Mouse (Mus musculus) layer of hippocampus, adult 11-12 months (tissue): Measurements from ENCODE around the gene Ccdc36.
A peak's percentile ranks its signal among the peaks of the same experiment; 100 is the strongest.

Experiments used
- DNase-seq: peaks from one replicate; pipeline ENCODE4 v3.0.0; 2022; ENCODE audit warnings: low spot score

The Ccdc36 gene

GRCm38 (mm10) chr9:108428384-108428783 lies at the start of gene Ccdc36:
TSS of gene Ccdc36 (minus strand) at chr9:108428484.
- DNase-seq, result no peak

DNA sequence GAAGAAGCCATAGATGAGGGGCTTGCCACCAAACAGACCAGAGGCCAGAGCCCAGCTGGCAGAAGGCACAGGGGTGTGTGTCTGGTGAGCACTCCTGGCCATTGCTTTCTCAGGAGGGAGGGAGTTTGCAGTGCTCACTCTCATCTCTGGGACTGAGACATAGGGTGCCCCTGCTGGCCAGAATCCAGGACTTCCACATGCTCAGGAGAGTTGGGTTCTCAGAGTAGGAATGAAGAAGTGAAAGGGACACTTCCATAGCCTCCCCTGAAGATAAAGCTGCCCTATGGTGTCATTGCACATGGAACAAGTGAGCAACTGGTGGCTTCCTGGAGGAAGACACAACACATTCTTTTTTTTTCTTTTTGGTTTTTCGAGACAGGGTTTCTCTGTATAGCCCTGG lies 46.2 kb upstream of the Ccdc36 start:
- no peak for DNase-seq

DNA sequence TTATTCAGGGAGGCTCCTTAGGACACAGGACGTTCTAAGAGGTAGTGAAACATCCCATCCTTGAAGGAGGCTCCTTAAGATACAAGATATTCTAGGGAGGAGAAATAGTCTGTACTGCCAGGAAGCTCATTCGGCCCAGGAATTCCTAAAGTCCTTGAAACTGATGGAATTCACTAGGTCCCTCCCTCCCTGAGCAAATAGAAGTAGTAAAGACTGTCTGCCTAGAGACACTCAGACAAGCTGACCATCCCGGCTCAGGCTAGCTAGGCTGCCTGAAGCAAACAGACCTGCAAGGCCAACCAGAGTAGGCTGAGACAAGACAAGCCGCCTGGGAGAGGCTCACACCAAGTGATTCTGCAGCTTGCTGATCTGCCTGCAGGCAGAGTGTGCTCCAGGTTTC lies 41.6 kb upstream of the Ccdc36 start:
- DNase-seq, result no peak

- DNase-seq, result no peak
Observed at GRCm38 (mm10) chr9:108469430-108469829, 41.1 kb upstream of the Ccdc36 start.

DNA sequence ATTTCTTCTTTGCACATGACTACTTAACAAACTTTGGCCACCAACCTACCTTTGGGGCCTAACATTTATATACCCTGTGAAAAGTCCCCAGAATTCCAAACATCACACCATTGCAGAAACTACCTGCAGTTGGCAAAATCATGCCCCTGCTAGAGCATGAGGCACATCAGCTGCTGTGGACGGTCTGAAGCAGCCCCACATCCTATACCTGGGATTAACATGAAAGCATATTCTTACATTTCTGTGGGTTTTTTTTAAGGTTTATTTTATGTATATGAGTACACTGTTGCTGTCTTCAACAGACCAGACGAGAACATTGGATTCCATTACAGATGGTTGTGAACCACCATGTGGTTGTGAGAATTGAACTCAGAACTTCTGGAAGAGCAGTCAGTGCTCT lies 37.9 kb upstream of the Ccdc36 start:
- DNase-seq, result no peak

DNA sequence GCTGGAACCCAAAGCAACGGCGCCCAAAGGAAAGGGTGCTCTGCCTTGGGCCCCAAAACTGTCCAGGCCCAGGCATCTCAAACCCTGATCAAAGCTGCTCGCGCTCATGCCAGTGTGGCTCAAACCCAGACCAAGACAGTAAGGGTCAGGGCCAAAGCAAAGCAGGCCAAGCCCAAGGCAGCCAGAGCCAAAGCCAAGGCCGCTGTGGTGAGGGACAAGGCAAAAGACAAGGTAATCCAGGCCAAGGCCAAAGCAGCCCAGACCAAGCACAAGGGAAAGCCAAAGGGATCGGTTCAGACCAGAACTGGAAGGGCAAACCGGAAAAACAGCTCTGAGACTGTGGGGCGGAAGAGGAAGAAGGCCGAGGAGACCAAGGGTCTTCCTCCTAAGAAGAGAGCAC lies 35.4 kb upstream of the Ccdc36 start:
- DNase-seq, result no peak

DNA sequence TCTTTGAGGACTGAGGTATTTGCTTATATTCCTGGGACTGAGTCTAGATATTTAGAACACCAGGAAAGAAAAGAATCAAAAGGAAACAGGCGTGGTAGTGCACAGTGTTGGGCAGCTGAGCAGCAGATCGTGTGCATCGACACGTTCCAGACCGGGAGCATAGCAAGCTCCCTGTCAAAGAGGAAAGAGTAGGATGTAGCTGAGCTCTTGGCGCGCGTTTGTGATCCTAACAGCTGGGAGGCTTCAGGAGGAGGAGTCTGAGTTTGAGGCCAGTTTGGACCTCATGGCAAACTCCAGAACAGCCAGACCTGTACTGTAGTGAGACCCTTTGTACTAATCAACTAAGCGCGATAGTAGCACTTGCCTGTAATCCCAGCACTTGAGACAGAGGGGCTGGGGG lies 33.9 kb upstream of the Ccdc36 start:
- no peak for DNase-seq

DNA sequence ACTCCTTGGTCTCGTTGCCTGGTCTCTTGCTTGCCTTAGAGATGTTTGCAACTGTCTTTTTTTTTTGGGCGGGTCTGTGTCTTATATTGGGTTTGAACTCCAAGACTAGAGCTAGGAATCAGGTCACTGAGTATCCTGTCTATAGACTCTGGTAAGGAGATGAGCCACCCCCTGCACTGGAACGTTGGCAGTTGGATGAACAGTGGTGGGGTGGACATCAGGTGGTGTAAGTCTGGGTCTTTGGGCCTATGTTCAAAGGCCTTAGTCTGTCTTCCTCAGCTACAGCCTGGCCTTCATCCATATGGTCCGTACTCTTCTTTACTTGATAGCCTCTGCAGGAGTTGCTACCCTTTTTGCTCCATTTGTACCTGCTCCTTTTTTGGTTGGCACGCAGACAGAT lies 33.4 kb upstream of the Ccdc36 start:
- DNase-seq, result no peak

GRCm38 (mm10) chr9:108461181-108461631 lies 32.9 kb upstream of the Ccdc36 start, which contains the start of gene Klhdc8b:
TSS of gene Klhdc8b (minus strand) at chr9:108461581.
- no peak for DNase-seq

DNA sequence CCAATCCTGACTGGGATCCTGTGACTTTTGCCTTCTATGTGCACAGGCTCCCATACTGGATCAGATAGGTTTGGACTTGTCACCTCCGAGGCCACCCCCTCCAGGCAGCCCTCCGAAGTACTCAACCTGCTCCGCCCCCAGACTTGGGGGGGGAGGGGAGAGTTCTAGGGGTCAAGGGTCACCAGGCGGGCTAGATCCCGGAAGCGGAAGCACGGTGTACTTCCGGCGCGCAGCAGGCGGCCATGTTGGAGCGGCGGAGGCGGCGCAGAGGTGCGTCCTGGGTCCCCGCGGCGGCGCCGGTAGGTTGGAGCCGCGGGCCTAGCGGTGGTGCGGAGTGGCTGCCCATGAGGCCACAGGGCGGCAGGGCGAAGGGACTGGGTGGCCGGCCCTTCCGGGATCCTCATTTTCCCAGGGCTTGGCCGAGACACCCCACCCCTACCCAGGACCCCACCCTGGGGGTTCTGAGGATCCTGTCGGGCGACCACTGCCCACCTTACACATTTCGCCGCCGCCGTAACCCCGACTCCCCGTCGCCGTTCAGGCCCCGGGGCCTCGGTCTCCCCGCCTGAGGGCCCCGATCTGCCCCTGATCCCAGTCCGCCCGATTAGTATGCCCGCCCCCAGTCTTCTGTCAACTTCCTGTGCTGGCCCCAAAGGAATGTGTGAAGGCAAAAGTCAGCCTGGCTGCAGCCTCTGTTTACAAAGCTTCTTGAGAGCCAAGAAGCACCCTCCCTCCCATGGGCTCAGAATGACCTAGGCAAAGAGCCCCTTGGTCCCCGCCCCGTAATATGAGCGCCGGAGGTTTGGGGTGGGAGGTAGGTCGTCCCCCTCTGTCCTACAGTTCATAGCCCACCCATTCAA lies 32.3 kb upstream of the Ccdc36 start, which contains the start of gene Ccdc71:
Gene Ccdc71, plus strand, starts transcription at position 209 of the 860 bp plus-strand sequence.
- peak; percentile 87 for DNase-seq

DNA sequence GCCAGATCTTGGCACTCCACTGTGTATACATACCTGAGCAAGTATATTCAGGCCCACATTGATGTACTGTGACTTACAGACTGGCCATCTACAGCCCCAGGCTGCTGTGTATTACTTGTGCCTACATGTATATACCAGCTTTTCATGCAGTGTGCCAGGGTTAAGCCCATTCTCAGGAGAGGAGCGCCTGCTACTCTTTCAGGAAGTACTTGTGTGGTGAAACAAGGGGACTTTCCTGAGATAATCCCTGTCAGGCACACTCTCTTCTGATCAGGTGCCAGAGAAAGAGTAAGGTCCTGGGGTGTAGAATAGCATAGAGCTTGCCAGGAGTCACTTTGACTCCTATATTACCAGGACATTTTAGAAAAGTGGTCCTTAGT lies 31.6 kb upstream of the Ccdc36 start:
- DNase-seq, result no peak

DNA sequence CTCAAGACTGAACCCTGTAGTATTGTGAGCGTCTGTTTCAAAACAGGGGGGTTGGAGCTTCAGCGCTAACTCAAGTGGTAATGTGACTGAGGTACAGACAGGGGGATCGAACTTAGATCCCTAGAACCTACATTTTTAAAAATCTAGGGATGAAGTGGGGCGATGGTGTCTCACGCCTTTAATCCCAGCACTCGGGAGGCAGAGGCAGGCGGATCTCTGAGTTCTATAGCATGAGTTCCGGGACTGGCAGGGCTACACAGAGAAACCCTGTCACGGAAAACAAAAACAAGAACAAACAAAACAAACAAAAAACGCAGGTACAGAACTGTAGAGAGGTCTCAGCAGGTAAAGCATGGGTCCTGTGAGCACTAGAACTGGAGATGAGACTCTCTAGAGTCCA lies 28.7 kb upstream of the Ccdc36 start:
- no peak for DNase-seq

DNA sequence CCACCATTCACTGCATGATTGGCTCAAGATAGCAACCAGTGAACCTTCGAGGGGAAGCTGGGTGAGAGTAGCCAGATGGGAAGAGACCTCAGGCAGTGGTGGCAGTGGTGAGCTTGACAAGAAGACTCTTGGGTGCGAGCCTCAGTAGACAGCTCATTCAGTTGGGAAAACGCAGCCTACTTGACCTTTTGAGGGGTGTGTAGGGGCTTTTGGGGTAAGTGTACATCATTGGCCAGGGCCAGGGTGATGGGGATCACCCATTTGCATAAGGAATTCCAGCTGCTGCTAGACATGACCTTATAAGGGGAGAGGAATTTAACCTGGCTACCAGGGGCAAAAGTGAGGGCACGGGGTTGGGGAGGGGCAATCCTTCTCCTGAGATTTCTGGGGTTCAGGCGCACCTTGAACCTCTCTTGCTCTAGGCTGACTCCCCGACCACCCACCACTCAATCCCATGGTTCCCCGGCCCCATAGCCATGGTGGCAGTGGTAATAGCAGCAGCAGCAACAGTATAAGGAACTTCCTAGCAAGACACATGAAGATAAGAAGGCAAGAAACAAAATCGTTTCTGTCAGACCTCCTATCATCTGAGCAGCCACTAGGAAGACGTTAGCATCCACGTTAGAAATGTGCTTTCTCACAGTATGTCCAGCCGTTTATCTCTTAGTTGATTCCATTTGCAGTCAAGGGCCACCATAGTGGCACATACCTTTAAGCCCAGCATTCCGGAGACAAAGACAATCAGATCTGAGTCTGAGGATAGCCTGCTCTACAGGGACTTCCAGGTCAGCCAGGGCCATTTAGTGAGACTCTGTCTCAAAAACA lies 27.7 kb upstream of the Ccdc36 start:
- DNase-seq, result no peak

DNA sequence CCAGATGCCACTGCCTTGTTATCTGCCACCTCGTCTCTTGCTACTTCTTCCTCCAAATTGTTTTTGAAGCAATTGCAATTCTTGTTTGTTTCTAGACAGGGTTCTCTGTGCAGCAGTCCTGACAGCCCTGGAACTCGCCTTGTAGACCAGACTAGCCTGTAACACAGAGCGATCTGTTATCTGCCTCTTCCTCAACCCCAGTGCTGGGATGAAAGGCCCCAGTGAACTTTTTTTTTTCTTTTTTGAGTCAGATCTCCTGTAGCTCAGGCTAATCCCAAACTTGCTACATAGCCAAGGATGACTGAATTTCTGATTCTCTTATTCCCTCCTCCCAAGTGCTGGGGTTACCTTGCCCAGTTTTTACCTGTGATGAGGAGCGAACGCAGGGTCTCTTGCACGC lies 26.1 kb upstream of the Ccdc36 start:
- DNase-seq, result no peak

DNA sequence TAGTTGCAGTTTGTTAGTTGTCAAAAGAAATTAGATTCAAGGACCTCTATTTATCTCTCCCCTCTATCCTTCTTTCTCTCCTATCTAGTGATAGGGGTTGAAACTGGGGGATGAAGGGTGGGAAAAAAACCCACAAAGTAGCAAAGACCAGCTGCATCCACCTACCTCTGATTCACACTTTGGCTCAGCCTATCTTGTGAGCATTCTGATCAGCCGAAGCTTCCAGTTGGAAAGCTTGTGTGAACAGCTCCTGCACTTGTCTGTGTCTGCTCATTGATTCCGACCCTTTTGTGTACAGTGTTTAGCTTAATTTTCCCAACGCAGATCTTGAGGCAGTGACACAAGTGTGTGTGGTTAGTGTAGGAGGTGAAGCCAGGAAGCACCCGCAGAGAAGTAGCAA lies 25.2 kb upstream of the Ccdc36 start:
- no peak for DNase-seq

DNA sequence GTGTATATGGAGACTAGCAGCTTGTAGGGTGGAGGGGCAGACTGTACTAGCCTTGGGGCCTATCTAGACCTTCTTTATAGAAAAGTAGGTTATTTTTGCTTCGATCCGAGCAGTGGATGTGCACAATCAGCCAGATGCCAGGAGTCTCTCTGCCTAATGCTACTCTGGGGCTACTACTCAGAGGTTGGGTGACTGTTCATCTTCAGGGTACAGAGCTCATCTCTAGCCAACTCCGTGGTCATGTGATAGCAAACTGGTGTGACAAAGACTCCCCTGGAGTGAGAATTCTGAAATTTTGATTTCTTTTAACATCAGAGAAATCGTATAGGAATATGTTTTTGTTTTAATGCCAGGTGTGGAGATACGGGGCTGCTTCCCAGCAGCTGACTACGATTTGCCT lies 24.6 kb upstream of the Ccdc36 start:
- no peak for DNase-seq

DNA sequence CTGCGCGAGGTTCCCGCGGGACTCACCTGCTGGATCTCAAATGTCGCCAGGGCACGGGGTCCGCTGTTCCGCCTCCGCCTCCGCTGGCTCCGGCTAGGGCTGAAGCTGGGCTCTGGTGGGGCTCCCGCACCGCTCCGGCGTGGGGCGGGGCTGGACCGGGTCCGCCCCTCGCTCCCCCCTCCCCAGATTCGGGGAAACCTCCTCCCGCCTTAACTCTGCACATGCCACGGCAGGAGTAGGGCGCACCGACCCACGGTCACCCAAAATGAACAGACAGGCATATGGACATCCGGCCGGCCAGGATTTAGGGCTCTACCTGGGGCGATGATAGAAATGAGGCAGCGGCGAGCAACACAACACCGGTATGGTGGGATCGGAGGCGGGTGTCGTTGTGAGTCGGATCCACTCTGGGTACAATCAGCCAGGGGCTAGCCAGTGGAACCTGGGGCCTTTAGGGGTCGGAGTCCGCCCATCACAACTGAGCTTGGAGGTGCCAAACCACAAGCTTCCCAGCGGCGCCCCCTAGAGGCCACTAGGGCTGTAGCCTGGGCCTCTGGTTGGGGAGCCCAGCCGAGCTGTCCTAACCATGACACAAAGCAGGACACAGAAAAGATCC lies 24.1 kb upstream of the Ccdc36 start:
- peak; percentile 90 for DNase-seq

- no peak for DNase-seq
Observed at GRCm38 (mm10) chr9:108451519-108452160, 23.4 kb upstream of the Ccdc36 start.

DNA sequence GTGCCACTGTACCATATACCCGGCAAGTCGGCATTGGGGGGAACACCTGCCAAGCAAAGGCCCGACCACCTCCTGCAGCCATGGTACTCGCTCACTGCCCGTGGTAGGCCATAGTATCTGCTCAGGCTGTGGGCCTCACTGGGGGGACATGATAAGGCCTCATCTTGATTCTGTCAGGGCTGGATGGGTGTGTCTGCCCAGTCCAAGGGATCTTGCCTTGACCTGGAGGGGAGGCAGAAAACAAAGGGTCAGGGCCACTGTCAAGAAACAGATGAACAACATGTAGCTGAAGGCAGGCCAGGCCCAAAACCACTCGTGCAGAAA lies 22.8 kb upstream of the Ccdc36 start:
- no peak for DNase-seq

GRCm38 (mm10) chr9:108450292-108451169 lies 22.2 kb upstream of the Ccdc36 start:
- DNase-seq, result no peak

DNA sequence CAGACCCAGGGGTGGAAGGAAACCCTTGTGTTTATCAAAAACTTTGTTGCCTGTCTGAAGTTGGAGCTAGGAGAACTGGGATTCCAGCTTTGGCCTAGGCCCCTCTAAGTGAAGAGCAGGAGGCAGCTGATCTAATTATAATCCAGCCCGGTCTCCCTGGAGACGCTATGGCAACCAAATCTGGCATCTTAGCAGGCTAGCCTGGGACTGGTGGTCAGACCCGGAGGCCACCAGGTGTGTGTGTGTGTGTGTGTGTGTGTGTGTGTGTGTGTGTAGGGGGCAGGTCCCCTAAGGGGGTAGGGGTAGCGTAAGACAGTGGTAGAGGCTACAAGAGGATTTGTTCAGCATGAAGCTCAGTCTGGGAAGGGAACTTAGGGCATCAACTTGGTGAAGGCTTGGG lies 21.6 kb upstream of the Ccdc36 start:
- DNase-seq, result peak; percentile 66
